Mouse (Mus musculus): Measurements from ENCODE around the gene Morn4. TPM values are rescaled to one million over a fixed set of nuclear protein-coding genes. Genes with fewer than 3 reads are reported as not detected.

The Morn4 gene
- polyA plus RNA-seq, 1 experiment from 2014 or later = 37.7 TPM

Other genes with a start within 250 kb of the Morn4 start
- gene Frat2, start 238.2 kb downstream of the Morn4 start, polyA plus RNA-seq (2016; fragmentation: Nextera tagmentation; extraction: Ambion mirVana) = 5.0 and 5.6 TPM in 2 replicates
- 22.8 and 23.2 TPM in 2 replicates for gene Rrp12, start 190.2 kb downstream of the Morn4 start, polyA plus RNA-seq (2016; fragmentation: Nextera tagmentation; extraction: Ambion mirVana)
- gene Pgam1, start 174.4 kb downstream of the Morn4 start, polyA plus RNA-seq (2016; fragmentation: Nextera tagmentation; extraction: Ambion mirVana) = 636 and 656 TPM in 2 replicates
- gene Exosc1, start 152.9 kb downstream of the Morn4 start, polyA plus RNA-seq (2016; fragmentation: Nextera tagmentation; extraction: Ambion mirVana) = 78.5 and 81.9 TPM in 2 replicates
- 87.6 and 93.2 TPM in 2 replicates for gene Zdhhc16, start 152.9 kb downstream of the Morn4 start, polyA plus RNA-seq (2016; fragmentation: Nextera tagmentation; extraction: Ambion mirVana)
- gene Mms19, start 105.2 kb downstream of the Morn4 start, polyA plus RNA-seq (2016; fragmentation: Nextera tagmentation; extraction: Ambion mirVana) = 41.3 and 42.5 TPM in 2 replicates
- gene Ubtd1, start 104.6 kb downstream of the Morn4 start, polyA plus RNA-seq (2016; fragmentation: Nextera tagmentation; extraction: Ambion mirVana) = 19.1 and 19.3 TPM in 2 replicates
- 0.25 TPM in 1 of 2 replicates, not detected in the other for gene Ankrd2, start 50.4 kb downstream of the Morn4 start, polyA plus RNA-seq (2016; fragmentation: Nextera tagmentation; extraction: Ambion mirVana)
- gene Hoga1, start 40.7 kb downstream of the Morn4 start, polyA plus RNA-seq (2016; fragmentation: Nextera tagmentation; extraction: Ambion mirVana) = 1.5 and 1.9 TPM in 2 replicates
- gene 4933411K16Rik, start 34.1 kb downstream of the Morn4 start, polyA plus RNA-seq (2016; fragmentation: Nextera tagmentation; extraction: Ambion mirVana) = 0.20 TPM in 1 of 2 replicates, not detected in the other
- 36.5 and 39.4 TPM in 2 replicates for gene Pi4k2a, start 4.1 kb upstream of the Morn4 start, polyA plus RNA-seq (2016; fragmentation: Nextera tagmentation; extraction: Ambion mirVana)
- gene Avpi1, start 42.7 kb upstream of the Morn4 start, polyA plus RNA-seq (2016; fragmentation: Nextera tagmentation; extraction: Ambion mirVana) = 22.6 and 26.3 TPM in 2 replicates
- gene Marveld1, start 61.0 kb upstream of the Morn4 start, polyA plus RNA-seq (2016; fragmentation: Nextera tagmentation; extraction: Ambion mirVana) = 9.7 and 17.2 TPM in 2 replicates
- gene Zfyve27, start 77.6 kb upstream of the Morn4 start, polyA plus RNA-seq (2016; fragmentation: Nextera tagmentation; extraction: Ambion mirVana) = 28.2 and 33.7 TPM in 2 replicates
- 0.53 and 0.54 TPM in 2 replicates for gene Sfrp5, start 115.9 kb upstream of the Morn4 start, polyA plus RNA-seq (2016; fragmentation: Nextera tagmentation; extraction: Ambion mirVana)
- gene Golga7b, start 161.2 kb upstream of the Morn4 start, polyA plus RNA-seq (2016; fragmentation: Nextera tagmentation; extraction: Ambion mirVana) = 0.08 TPM in 1 of 2 replicates, not detected in the other